ENCODE assay signal across 27 mouse cellular contexts in genomic region chr2:155814829-155815228, GRCm38 (mm10). TPM values are rescaled to one million over a fixed set of nuclear protein-coding genes. Genes with fewer than 3 reads are reported as not detected.
A peak's percentile ranks its signal among the peaks of the same experiment; 100 is the strongest.
DNase-seq lines count a peak whose midpoint lies in the region; ATAC-seq and TF ChIP-seq lines count a peak whose summit lies in the region.
"Had no signal": no experiment of that assay in that cellular context is flagged by ENCODE, and none has a peak within 500 bp of the region (broad histone marks: within the 10 kb centered on the region; RNA-seq: fewer than 3 reads in every experiment).

No protein-coding gene starts in this region.

- in situ Hi-C loops in CH12.LX (cut with MboI; ENCODE audit: low pct_ligation_motif_present, low pct_unique_long_range_greater_than_20kb, low sequenced_read_pairs) = no loop called here

- no peak for TF ChIP-seq POLR2A in CH12.LX (IDR thresholded peaks at IDR 0.05; ENCODE audit: low read depth, low read length)

- TF ChIP-seq EP300 in CH12.LX (IDR thresholded peaks at IDR 0.05; ENCODE audit: low read length) = no peak

- H3K79me2 ChIP-seq in CH12.LX (replicated peaks; ENCODE audit: control insufficient read depth, extremely low read depth, insufficient read depth, poor library complexity, severe bottlenecking) = 0 out of 2 replicates have a peak, but pooled peaks cover 4% of the 10 kb centered on the region

- H3K4me1 ChIP-seq in CH12.LX (ENCODE audit: control insufficient read depth in 1 of 2, insufficient read depth in 2 of 2) = peaks cover 19 to 43% of the 10 kb centered on the region in 2 experiments
- H3K4me1 ChIP-seq in embryonic facial prominence, embryonic 11.5 days (ENCODE audit: control insufficient read depth, insufficient read depth, low read length) = no peaks in the 10 kb centered on the region

- H3K9me3 ChIP-seq in CH12.LX (replicated peaks; ENCODE audit: low read length) = no peaks in the 10 kb centered on the region
- H3K9me3 ChIP-seq in embryonic facial prominence, embryonic 11.5 days (replicated peaks; ENCODE audit: control insufficient read depth, low read length) = no peaks in the 10 kb centered on the region
- H3K9me3 ChIP-seq: G1E; heart, embryonic 12.5 days; intestine, embryonic 15.5 days; kidney, embryonic 15.5 days; limb, embryonic 15.5 days; megakaryocyte, embryonic 14.5 days had no signal

- dilution Hi-C loops in CH12.LX (cut with MboI; ENCODE audit: extremely low pct_ligation_motif_present, extremely low pct_unique_long_range_greater_than_20kb, low sequenced_read_pairs) = no loop called here

- ATAC-seq in embryonic facial prominence, embryonic 11.5 days (replicated peaks; ENCODE audit: insufficient number of reproducible peaks, low FRiP score, low TSS enrichment, low read depth) = no peak
- ATAC-seq in activated CD4-positive, CD25-positive, alpha-beta regulatory T cell, adult 4 months = no peak
- ATAC-seq: CD4-positive, CD25-positive, alpha-beta regulatory T cell, adult 4 months; intestine, embryonic 15.5 days; midbrain, embryonic 16.5 days had no signal

- no peak for TF ChIP-seq RAD21 in CH12.LX (IDR thresholded peaks at IDR 0.05; ENCODE audit: low read depth, low read length)

- H3K27ac ChIP-seq in CH12.LX (ENCODE audit: insufficient read depth, low read depth) = no peak overlapping the region
- H3K27ac ChIP-seq in embryonic facial prominence, embryonic 11.5 days (replicated peaks; ENCODE audit: low read depth, low read length) = no peak overlapping the region
- H3K27ac ChIP-seq: hindbrain, embryonic 14.5 days; intestine, embryonic 15.5 days; kidney, embryonic 15.5 days; limb, embryonic 15.5 days had no signal

- no peak overlapping the region for H3K4me3 ChIP-seq in CH12.LX (replicated peaks in 1 of 3; ENCODE audit: low read depth in 2 of 3, low read length in 2 of 3, poor library complexity in 1 of 3)
- no peak overlapping the region for H3K4me3 ChIP-seq in embryonic facial prominence, embryonic 11.5 days (ENCODE audit: low read depth, low read length)
- H3K4me3 ChIP-seq: heart, embryonic 12.5 days; intestine, embryonic 15.5 days; kidney, embryonic 15.5 days; limb, embryonic 15.5 days; megakaryocyte, embryonic 14.5 days had no signal

- intact Hi-C loops in left cerebral cortex, postnatal 14 days (cut with DNase I) = no loop called here

- no peaks in the 10 kb centered on the region for H3K27me3 ChIP-seq in CH12.LX (replicated peaks)
- H3K27me3 ChIP-seq in embryonic facial prominence, embryonic 11.5 days (ENCODE audit: control insufficient read depth, insufficient read depth, low read length) = no peaks in the 10 kb centered on the region
- H3K27me3 ChIP-seq: intestine, embryonic 15.5 days; kidney, embryonic 15.5 days; limb, embryonic 15.5 days had no signal

- peaks cover 4 to 27% of the 10 kb centered on the region in 2 experiments for H3K36me3 ChIP-seq in CH12.LX (replicated peaks in 1 of 2; ENCODE audit: control insufficient read depth in 1 of 2, insufficient read depth in 1 of 2, low read length in 1 of 2)
- H3K36me3 ChIP-seq in embryonic facial prominence, embryonic 11.5 days (replicated peaks; ENCODE audit: control insufficient read depth, insufficient read depth, low read depth, low read length) = no peaks in the 10 kb centered on the region; the same call in 1 of the 2 replicates
- H3K36me3 ChIP-seq: intestine, embryonic 15.5 days had no signal

- no peak for TF ChIP-seq CTCF in CH12.LX (conservative IDR thresholded peaks at IDR 0.05 in 1 of 2, IDR thresholded peaks at IDR 0.05 in 1 of 2; ENCODE audit: low read depth in 2 of 2, low read length in 2 of 2)

- no peak overlapping the region for H3K4me2 ChIP-seq in CH12.LX (ENCODE audit: insufficient read depth, low read depth, poor library complexity, severe bottlenecking)
- H3K4me2 ChIP-seq in embryonic facial prominence, embryonic 11.5 days (ENCODE audit: low read depth, low read length) = no peak overlapping the region
- H3K4me2 ChIP-seq: heart, embryonic 12.5 days; hindbrain, embryonic 14.5 days; intestine, embryonic 15.5 days; kidney, embryonic 15.5 days; limb, embryonic 15.5 days had no signal

- peak; percentile 59 to 76 for DNase-seq in left cerebral cortex, postnatal 14 days (ENCODE audit: low spot score in 2 of 2)
- DNase-seq in left cerebral cortex, adult 18-20 months (ENCODE audit: low spot score in 2 of 2) = no peak
- DNase-seq in CH12.LX (ENCODE audit: extremely low read depth) = no peak
- peak; percentile 85 for DNase-seq in brain, adult 2 months (ENCODE audit: low read depth, low spot score)
- DNase-seq in embryonic facial prominence, embryonic 11.5 days (ENCODE audit: low spot score) = peak; percentile 22
- no peak for DNase-seq in kidney, adult 8-10 months
- DNase-seq: heart, postnatal 14 days; layer of hippocampus, postnatal 36 days; lung, postnatal 10 days; thymus, postnatal 25 days had no signal

- H3K9ac ChIP-seq in CH12.LX (ENCODE audit: insufficient read depth, low read depth) = no peak overlapping the region
- no peak overlapping the region for H3K9ac ChIP-seq in embryonic facial prominence, embryonic 11.5 days (replicated peaks; ENCODE audit: low read length)
- H3K9ac ChIP-seq: heart, embryonic 12.5 days; hindbrain, embryonic 14.5 days; intestine, embryonic 15.5 days; kidney, embryonic 15.5 days; limb, embryonic 15.5 days had no signal

- WGBS in embryonic facial prominence, embryonic 11.5 days = 31% methylated on average over 5 of the region's 5 CpGs

TF ChIP-seq in CH12.LX, 34 proteins besides CTCF, POLR2A, EP300 and RAD21:
- TF ChIP-seq USF1 (IDR thresholded peaks at IDR 0.05; ENCODE audit: low read depth, low read length) = no peak
- no peak for TF ChIP-seq PAX5 (IDR thresholded peaks at IDR 0.05; ENCODE audit: low read length)
- peak; percentile 82 for TF ChIP-seq CHD2 (IDR thresholded peaks at IDR 0.05; ENCODE audit: low read length)
- TF ChIP-seq MXI1 (IDR thresholded peaks at IDR 0.05; ENCODE audit: low read depth, low read length) = no peak

RNA-seq across cellular contexts. Expression of gene BC029722, which starts 4.4 kb away (rescaled TPM):
- 10 to 100 TPM; 45.7 to 50.3 TPM for total RNA-seq in left cerebral cortex, postnatal 14 days (2021)
- 10 to 100 TPM; 58.7 to 58.9 TPM for total RNA-seq in left cerebral cortex, adult 18-20 months (2021)
- total RNA-seq in CH12.LX (2012; rRNA removed) (12.4 and 12.7 TPM in 2 replicates), CH12.LX (2014; rRNA removed) (22.7 and 23.8 TPM in 2 replicates)
- 31.8 and 33.8 TPM in 2 replicates for polyA plus RNA-seq in CH12.LX (2012; ENCODE audit: insufficient read length, low read depth)
- polyA plus RNA-seq in embryonic facial prominence, embryonic 11.5 days (2014; fragmentation: Nextera tagmentation; extraction: Ambion mirVana) = 5.7 and 6.6 TPM in 2 replicates
- 10 to 100 TPM; 14.5 to 18.7 TPM for polyA plus RNA-seq in activated CD4-positive, CD25-positive, alpha-beta regulatory T cell, adult 4 months (2017; shearing (Covaris generic))

RNA-seq across cellular contexts. Expression of gene Eif6, which starts 11.9 kb away (rescaled TPM):
- total RNA-seq in left cerebral cortex, postnatal 14 days (2021) = 10 to 100 TPM; 65.3 to 67.6 TPM
- total RNA-seq in left cerebral cortex, adult 18-20 months (2021) = 10 to 100 TPM; 73.3 to 82.5 TPM
- 289 and 331 TPM in 2 replicates for total RNA-seq in CH12.LX (2012; rRNA removed)
- total RNA-seq in CH12.LX (2014; rRNA removed) = 211 and 220 TPM in 2 replicates
- polyA plus RNA-seq in CH12.LX (2012; ENCODE audit: insufficient read length, low read depth) = 453 and 463 TPM in 2 replicates
- 198 and 213 TPM in 2 replicates for polyA plus RNA-seq in embryonic facial prominence, embryonic 11.5 days (2014; fragmentation: Nextera tagmentation; extraction: Ambion mirVana)
- polyA plus RNA-seq in activated CD4-positive, CD25-positive, alpha-beta regulatory T cell, adult 4 months (2017; shearing (Covaris generic)) = 10 to 100 TPM; 73.4 to 81.2 TPM

RNA-seq across cellular contexts. Expression of gene Fam83c, which starts 19.8 kb away (rescaled TPM):
- total RNA-seq in left cerebral cortex, postnatal 14 days (2021) = not detected
- total RNA-seq in left cerebral cortex, adult 18-20 months (2021) = not detected
- 0.04 and 0.08 TPM in 2 replicates for total RNA-seq in CH12.LX (2012; rRNA removed)
- not detected in 2 replicates for total RNA-seq in CH12.LX (2014; rRNA removed)
- 0.08 and 0.09 TPM in 2 replicates for polyA plus RNA-seq in CH12.LX (2012; ENCODE audit: insufficient read length, low read depth)
- polyA plus RNA-seq in embryonic facial prominence, embryonic 11.5 days (2014; fragmentation: Nextera tagmentation; extraction: Ambion mirVana) = 0.14 and 0.15 TPM in 2 replicates
- polyA plus RNA-seq in activated CD4-positive, CD25-positive, alpha-beta regulatory T cell, adult 4 months (2017; shearing (Covaris generic)) = not detected
- total RNA-seq: adrenal gland, adult 18-20 months; gastrocnemius, adult 18-20 months; granulocyte monocyte progenitor cell, adult 5-6 weeks; heart, postnatal 14 days; layer of hippocampus, postnatal 36 days; left cerebral cortex, postnatal 36 days; neutrophil, adult 5-6 weeks had no signal
- polyA plus RNA-seq: CD4-positive, CD25-positive, alpha-beta regulatory T cell, adult 4 months; G1E; testis, adult 2 months had no signal

RNA-seq across cellular contexts. Expression of gene Mmp24, which starts 39.7 kb away (rescaled TPM):
- 10 to 100 TPM; 45.8 to 50.0 TPM for total RNA-seq in left cerebral cortex, postnatal 14 days (2021)
- total RNA-seq in left cerebral cortex, adult 18-20 months (2021) = 10 to 100 TPM; 34.3 to 35.6 TPM
- total RNA-seq in CH12.LX (2012; rRNA removed) (0.38 and 0.42 TPM in 2 replicates), CH12.LX (2014; rRNA removed) (not detected in 2 replicates)
- polyA plus RNA-seq in CH12.LX (2012; ENCODE audit: insufficient read length, low read depth) = 0.07 TPM in 1 of 2 replicates, not detected in the other
- polyA plus RNA-seq in embryonic facial prominence, embryonic 11.5 days (2014; fragmentation: Nextera tagmentation; extraction: Ambion mirVana) = 0.70 and 0.73 TPM in 2 replicates
- under 1 TPM in 1 of 2 experiments, not detected in 1; 0.11 TPM for polyA plus RNA-seq in activated CD4-positive, CD25-positive, alpha-beta regulatory T cell, adult 4 months (2017; shearing (Covaris generic))
- total RNA-seq: gastrocnemius, adult 18-20 months; granulocyte monocyte progenitor cell, adult 5-6 weeks; neutrophil, adult 5-6 weeks had no signal
- polyA plus RNA-seq: CD4-positive, CD25-positive, alpha-beta regulatory T cell, adult 4 months; G1E; liver, embryonic 16.5 days had no signal

Comparison
In these comparisons a context has a peak if more than half of its experiments do, and no peak if none do; other contexts are left out.
1. DNase-seq: peak in left cerebral cortex, postnatal 14 days (2 of 2), brain, adult 2 months (single experiment) and embryonic facial prominence, embryonic 11.5 days (single experiment); none in left cerebral cortex, adult 18-20 months (0 of 2), CH12.LX (single experiment) and kidney, adult 8-10 months (0 of 2).